Mouse (Mus musculus) ovary, postnatal 36 days (tissue): ENCODE measurements around the gene Cyb561d2.
"Not testable (repeated sequence)": the region's sequence is repeated elsewhere in the genome, so short reads cannot be mapped to it uniquely, and the experiment has no call there.

Experiments
- DNase-seq: peaks from one replicate; pipeline ENCODE4 v3.0.0; 2022; ENCODE audit warnings: low spot score, mixed read lengths

Gene Cyb561d2

DNA sequence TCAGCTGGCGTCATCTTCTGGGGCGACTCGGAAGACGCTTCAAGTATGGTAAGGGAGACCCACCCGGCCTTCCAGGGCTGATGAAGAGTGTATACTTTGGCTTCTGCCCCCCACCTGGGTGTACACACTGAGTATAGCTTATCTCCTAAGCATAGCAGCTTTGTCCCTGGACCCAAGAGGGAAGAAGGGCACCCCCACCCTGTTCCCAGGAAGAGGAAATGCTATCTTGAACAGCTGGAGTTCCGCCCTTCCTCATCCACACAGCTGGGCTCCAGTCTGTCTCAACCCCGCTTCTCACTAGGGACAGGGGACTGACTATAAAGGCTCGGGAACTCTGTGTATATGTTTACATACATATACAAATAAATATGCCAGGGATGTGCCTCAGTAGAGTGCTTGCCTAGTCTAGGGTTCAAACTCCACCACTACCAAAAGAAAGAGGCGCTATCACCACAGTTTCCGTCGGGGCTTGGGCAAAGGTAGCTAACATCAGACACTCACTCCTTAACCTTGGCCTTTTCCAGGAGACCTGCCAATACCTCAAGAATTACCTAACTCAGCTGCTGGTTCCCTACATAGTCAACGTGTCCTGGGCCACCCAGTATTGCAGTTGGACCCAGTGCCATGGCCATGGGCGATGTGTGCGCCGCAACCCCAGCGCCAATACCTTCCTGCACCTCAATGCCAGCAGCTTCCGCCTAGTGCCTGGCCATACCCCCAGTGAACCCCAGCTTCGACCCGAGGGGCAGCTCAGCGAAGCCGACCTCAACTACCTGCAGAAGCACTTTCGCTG is 29.7 kb upstream of the Cyb561d2 start:
- no peak for DNase-seq

DNA sequence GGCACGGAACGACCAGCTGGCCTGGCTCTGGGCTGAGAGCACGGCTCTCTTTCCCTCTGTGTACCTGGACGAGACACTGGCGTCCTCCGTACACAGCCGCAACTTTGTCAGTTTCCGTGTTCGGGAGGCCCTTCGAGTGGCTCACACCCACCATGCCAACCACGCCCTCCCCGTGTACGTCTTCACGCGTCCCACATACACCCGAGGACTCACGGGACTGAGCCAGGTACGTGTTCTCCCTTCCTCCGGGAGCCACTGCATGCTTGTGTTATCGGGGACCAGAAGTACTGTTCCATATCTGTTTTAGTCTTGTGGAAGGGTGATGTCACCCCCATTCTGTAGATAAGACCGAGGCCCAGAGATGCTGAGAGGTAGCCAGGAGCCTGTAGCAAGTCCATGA is 28.9 kb upstream of the Cyb561d2 start:
- DNase-seq = no peak

DNA sequence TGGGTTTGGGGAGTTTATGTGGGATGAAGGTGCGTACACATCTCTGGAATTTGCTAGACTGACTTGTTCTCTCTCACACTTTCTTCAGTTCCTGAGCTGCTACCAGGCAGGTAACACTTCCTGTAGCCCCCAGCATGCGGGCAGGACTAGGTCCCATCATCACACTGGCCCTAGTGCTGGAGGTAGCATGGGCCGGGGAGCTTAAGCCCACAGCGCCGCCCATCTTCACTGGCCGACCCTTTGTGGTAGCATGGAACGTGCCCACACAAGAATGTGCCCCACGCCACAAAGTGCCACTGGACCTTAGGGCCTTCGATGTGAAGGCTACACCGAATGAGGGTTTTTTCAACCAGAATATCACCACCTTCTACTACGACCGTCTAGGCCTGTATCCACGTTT is 28.0 kb upstream of the Cyb561d2 start:
- no peak for DNase-seq

DNA sequence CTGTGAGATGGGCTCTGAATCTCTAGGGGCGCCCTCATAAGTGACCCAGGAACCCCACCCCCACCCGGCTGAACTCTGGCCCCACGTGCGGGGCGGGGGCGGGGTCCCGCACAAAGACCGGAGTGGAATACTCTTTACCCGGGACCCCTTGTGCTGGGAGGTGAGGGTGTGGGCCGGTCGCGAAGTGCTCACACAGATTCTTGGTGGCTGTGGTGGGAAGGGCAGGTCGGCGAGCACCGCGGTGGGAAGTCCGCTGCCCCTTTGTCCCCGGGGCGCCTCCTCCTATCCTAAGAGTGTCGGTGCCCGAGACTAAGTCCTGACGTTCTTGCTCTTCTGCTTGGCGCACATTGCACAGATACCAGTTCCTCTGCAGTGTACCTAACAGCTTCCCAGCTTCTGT is 27.3 kb upstream of the Cyb561d2 start:
- DNase-seq = no peak

DNA sequence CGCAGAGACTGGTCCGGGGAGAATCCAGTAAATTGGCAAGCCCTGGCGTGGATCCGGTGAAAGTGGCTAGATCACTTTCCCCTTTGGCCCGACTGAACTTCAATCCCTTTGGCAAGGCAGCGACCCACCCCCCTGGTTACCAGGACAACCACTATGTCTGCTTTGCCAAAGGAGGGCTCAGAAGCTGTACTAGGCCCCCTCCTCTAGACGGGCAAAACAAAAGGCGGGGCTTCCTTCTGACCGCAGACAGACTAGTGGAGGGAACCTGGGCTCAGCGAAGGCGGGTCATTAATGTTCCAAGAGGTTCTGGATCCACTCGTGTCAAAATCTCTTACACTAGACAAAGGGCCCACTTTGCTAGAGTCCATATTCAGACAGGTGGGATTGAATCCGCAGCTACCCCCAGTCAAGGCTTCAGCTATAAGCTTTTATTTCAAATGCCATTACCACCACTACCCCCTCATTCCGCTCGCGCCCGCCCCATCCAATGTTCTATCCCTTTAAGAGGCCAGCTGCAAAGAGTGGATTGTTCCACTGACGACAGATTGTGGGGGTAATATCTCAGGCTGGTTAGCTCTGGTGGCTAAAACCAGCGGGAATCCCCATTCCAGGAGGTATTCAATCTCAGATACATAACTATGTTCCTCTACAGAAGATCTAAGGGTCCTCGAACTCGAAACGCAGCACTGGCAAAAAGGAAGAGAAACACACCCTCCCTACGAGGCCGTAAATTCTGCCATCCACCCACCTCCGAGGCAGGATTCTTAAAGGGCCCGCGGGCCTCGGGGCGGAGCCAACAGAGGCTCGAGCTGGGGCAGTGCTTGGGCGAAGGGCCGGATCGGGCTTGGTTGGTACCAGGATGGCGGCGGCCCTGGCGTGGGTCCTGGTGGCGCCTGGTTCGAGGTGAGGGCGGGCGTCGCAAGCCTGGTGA is 26.6 kb upstream of the Cyb561d2 start:
- peak; percentile 87 for DNase-seq

DNA sequence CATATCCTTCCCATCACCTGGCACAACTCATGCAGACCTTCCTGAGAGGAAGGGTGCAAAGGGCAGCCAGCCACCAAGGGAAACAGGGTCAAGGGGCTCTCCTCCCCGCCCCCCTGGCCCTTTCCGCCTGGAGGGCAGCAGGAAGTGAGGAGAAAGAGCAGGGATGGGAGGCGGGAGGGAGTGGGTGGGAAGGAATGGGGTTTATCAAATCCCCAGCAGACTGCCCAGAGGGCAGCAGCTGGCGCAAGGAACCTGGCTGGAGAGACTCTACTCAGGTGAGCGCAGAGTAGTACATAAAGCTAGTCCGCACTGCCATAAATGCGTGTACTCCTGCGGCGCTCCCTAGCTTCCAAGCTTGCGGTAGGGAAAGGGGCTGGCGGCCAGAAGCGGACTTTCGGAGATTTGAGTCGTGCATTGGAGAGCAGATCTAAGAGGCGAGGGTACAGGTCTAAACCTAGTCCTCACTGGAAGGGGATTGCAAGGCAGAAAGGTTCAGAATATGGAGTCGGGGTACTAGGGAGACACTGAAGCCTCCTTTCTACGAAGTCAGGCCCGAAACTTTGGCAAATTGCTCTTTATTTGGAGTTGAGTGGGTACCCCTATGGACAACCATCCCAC is 25.8 kb upstream of the Cyb561d2 start, which contains the start of gene Hyal2:
Gene Hyal2 (plus strand): TSS at position 244 of the 618 bp plus-strand sequence.
- no peak for DNase-seq

DNA sequence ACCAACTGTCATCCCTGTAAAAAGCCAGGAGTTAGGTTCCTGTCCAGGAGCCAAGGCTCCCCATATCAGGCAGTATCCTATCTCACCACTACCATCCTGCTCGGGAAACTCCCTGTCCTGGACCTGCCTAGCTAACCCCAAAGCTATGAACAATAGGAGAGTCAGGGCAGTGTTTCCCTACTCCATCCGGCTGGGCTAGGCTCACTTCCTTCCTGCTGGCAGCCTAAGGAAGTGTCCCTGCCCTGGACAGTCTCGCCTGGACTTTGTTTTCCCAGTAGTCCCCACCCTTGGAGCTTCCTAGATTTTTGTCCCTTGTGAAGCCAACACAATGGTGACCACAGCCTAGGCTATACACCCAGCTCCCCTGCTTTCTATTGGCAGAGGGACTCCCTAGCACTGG is 24.9 kb upstream of the Cyb561d2 start:
- DNase-seq = no peak

DNA sequence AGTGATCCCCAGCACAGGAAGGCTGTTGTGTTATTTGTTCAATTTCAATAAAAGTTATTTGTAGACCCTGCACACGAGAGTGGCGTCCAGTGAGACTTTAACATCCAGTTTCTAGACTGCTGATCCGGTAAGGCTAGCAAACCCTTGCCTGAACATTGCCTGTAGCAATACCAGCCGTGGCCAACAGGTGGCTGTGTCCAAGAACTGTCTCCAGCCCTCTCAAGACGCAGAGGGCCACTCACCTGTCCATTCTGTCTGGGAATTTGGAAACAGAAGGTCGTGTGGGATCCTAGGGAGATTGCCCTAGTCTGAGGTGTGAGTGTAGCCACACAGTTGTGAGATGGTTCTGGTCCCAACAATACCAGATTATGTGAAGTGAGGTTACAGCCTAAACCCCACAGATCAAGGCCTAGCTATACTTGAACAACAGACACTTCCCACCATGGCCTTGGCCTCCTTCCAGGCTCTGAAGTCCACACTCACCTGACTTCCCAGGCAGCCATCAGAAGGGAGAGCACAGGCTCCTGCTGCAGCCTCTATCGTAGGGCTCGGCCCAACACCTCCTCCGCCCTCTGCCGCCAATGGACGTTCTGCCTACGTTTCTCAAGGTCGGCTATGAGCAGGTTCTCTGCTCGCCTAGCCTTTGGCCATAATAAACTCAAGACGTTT is 24.2 kb upstream of the Cyb561d2 start:
- DNase-seq = peak; percentile 80

DNA sequence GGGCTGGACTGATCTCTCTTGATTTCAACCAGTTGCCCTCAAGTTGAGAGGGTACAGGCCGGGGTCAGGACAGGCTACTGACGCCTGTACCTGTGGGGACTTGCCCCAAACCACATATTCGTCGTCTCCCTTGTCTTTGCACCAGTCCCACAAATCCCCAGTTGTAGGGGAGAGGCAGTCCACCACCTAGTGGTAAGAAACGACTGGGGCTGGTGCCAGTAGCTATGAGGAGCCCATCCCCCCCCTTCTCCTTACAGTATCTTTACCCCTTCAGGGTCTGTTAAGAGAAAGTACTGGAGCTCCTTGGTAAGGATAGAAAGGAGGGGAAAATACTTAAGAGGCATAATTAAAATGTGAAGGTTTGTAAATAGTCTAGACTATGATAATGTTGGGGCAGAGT is 23.6 kb upstream of the Cyb561d2 start:
- DNase-seq = not testable (repeated sequence)

DNA sequence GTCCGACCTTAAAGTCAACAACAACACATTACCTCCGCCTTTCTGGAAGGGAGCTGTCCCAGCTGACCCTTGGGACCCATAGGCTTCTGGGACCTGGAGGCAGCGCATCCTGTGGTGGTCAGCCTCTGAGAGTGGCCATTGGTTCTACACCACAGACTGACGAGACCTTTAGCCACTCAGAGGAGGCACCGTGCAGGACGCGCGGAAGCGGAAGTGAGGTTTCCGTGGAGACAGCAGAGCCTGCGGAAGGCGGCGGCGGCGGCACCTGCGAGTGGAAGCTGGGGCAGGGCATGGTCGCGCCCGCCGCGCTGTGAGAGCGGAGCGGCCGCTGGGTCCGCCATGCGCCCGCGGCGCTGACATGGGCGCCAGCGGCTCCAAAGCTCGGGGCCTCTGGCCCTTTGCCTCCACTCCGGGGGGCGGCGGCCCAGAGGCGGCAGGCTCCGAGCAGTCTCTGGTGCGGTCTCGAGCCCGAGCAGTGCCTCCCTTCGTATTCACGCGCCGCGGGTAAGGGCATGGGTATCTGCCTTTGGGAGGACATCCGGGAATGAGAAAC is 21.1 kb upstream of the Cyb561d2 start, which contains the start of gene Tusc2:
Gene Tusc2 (plus strand): TSS at position 227 of the 553 bp plus-strand sequence.
- peak; percentile 90 for DNase-seq

DNA sequence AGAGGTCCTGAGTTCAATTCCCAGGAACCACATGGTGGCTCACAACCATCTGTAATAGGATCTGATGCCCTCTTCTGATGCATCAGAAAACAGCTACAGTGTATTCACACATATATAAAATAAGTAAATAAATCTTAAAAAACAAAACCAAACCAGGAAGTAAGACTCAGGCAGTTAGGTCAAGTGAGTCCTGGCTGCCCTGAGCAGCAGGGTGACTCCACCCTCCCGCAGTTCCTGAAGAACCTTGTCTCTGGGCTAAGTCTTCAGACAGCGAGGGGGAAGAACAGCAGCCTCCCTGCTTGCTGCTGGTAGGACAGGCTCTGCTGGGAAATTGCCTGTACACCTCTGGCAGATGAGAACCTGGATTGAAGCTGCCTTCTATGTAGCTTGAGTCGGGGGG is 14.4 kb upstream of the Cyb561d2 start:
- DNase-seq = no peak

DNA sequence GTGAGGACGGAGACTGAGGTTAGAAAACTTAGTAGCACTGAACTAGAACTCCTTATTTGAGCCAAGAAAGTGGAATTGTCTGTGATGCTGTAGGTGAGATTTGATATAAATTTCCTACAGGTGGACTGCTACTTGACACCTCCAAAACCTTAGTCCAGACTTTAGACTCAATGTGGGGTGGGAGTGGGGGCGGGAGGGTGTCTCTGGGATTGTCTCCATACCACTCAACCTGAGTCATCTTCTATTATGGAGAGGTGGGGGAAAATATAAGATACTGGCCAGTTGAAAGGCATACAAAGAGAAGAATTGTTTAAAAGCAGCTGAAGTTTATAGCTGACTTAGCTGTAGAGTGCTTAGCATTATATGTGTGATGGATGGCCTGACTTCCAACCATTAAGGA is 13.7 kb upstream of the Cyb561d2 start:
- DNase-seq = no peak

DNA sequence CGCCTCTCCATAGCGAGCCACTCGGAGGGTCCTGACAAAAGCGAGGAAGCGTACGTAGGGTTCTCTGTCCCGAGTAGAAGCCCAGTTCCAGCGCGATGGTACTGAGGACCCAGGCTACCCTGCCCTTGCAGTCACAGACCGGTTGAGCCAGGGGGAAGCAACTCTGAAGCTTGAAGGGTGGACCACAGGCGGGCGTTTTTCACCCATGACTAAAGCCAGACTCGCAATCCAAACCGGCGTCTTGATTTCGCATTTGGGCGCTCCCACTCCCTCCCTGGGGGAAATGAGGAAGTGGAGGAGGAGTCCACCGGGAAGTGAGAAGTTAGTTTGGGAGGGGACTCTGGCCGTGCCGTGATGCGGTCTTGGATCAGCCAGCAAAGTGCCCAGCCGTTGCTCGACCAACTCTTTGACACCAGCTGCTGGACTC is 13.1 kb upstream of the Cyb561d2 start:
- peak; percentile 59 for DNase-seq

DNA sequence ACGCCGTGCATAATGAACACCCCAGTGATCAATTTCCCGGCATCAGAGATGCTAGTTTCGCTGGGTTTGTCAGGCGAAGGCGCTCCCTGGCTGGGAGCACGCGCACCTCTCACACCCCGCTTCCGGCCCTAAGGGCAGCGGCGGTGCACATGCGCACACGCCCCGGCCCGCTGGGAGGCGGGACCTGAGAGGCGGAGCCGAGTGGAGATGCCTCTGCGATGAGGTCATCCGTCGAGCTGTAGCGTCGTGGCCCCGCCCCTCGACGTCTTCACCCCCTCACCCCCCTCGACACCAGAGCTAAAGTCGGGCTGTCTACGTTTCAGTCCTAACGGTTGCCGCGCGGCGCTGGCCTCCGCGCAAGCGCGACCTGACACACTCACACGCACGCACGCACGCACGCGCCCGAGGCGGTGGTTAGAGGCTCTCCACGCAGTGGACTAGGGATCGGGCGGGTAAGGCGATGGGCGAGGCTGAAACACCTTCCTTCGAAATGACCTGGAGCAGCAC is 12.4 kb upstream of the Cyb561d2 start:
- DNase-seq = peak; percentile 93

DNA sequence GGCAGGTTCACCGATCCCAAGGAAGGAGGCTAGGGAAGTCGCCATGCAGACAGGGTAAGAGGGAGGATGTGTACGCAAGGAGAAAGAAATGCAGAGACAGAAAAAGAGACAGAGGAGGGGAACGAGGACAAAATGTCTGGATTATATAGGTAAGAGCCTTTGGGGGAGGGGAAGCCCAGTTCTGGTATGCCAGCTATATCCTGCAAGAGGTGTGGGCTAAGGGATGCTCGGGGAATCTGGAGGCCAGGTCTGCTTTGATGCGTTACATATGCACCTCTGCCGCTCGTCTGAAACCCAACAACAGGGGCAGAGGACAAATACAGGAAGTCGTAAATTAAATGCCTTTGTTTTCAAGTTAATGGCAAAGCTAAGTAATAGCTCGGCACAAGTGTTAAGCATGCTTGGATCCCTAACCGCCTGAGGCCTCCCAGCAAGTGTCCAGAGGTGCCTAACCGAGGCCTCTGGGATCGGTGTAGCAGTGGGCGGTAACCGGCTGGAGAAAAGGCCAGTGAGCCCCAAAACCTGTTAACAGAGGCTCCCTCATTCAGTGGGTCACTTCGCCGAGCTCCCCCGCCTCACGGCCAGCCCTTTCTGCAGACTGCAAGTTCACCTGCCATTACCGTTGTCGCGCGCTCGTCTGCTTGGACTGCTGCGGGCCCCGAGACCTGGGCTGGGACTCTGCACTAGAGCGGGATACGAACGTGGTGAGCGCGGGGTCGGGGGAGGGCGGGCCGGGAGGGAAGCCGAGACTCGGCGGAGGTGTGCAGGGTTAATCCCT is 11.7 kb upstream of the Cyb561d2 start:
- DNase-seq = no peak

DNA sequence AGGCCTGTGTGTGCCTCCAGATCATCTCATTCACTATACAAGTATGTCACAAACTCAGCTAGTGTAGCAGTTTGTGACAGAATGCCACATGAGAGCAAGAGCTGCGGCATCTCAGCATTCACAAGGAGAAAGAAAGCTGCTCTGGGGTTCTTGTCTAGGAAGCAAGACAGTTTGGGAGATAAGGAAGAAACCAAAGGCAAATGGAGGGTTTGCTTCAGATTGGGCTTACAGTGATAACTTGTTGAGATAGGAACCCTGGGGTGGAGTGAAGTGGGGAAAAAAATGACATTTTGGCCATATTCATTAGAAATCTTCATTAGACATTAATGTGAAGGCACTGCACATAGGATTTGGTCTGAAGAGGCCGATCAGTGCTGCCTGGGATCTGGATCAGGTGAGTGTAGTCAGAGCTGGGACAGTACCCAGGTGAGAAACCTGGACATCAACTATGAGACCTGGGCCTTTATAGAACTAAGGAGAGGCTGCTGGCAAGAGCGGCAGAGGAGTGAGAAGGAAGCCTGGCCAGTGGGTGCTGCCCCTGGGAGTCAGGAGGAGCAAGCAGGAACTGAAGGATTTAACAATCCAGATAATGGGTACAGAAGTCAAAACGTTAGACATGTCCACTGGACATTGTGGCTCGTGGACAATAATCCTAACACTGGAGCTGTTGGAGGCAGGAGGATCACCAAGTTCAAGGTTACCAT is 10.8 kb upstream of the Cyb561d2 start:
- no peak for DNase-seq

DNA sequence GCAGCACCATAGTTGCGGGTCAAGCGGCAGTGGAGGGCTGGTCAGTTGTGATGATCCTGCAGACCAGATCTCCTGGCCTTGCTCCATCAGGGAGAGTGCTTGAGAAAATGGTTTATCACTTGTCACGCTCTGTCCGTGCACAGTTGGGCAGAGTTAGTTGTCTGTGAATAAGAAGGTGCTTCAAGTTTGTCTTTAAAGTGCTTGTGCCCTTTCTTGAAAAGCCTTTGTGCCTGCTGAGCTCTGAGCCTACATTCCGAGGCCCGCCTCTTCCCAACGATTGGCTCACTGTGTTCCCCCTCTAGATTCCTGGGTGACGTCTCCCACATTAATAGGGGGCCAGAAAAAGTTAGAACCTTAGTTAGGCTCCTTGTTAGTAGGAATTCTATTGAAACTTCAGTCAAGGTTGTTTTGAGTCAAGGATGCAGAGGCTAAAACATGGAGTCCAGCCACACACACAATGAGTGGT is 9.9 kb upstream of the Cyb561d2 start:
- DNase-seq = no peak

DNA sequence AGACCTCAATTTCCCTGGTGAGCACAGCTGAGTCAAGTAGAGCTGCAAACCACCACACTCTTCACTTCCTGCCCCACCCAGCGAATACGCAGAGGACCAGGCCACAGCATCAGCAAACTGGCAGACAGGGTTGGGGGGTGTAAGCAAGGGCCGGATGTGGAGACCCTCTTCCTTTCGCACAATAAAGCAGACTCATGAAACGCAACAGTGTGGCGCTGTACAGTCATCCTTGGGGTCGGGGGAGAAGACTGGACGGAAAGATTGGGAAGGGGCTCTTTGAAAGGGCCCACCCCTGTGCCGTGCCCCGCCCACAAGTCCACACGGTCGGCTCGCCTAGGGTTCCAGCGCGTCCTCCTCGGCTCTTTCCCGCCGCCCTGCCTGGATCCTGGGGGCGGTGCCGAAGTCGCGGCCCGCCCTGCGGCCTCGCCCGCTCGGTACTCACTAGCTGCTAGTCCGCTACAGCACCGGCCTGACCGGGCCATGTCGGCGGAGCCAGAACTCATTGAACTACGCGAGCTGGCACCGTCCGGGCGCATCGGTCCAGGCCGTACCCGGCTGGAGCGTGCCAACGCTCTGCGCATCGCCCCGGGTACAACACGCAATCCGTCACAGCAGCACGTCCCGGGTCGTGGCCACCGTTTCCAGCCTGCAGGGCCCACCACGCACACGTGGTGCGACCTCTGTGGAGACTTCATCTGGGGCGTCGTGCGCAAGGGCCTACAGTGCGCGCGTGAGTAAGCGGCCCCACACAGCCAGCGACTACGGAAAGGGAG is 9.3 kb upstream of the Cyb561d2 start, which contains the start of gene Rassf1:
Gene Rassf1 (plus strand): TSS at position 439 of the 773 bp plus-strand sequence.
- peak; percentile 78 for DNase-seq
